Mouse (Mus musculus) hindbrain, postnatal 0 days (tissue): ENCODE results near the gene Sap18b. TPM values are rescaled to one million over a fixed set of nuclear protein-coding genes. Genes with fewer than 3 reads are reported as not detected.

ENCODE experiments used
- ATAC-seq: fragments of 200-750 bp; cut with Nextera tagmentation; 2 replicates; pipeline ENCODE4 v1.8.0; 2017; ENCODE audit warnings: mild to moderate bottlenecking, moderate TSS enrichment, moderate library complexity
- DNase-seq: peaks from one replicate; pipeline ENCODE4 v3.0.0-alpha.2; 2015; ENCODE audit warnings: low spot score
- H3K27ac ChIP-seq: fragments of 300-500 bp; sonication (generic); 2 replicates; pipeline ENCODE4 v1.5.1; 2014; ENCODE audit warnings: mild to moderate bottlenecking
- H3K27me3 ChIP-seq: fragments of 300-500 bp; sonication (generic); 2 replicates; pipeline ENCODE4 v1.6.1; 2014; ENCODE audit warnings: low read length, mixed read lengths; ENCODE audit not compliant: insufficient read depth
- H3K36me3 ChIP-seq: fragments of 300-500 bp; sonication (generic); 2 replicates; pipeline ENCODE4 v1.6.1; 2014; ENCODE audit warnings: low read length, mixed read lengths; ENCODE audit not compliant: insufficient read depth
- H3K4me1 ChIP-seq: fragments of 300-500 bp; sonication (generic); 2 replicates; pipeline ENCODE4 v1.6.1; 2014; ENCODE audit warnings: antibody characterized with exemption, low read length, mixed read lengths; ENCODE audit not compliant: insufficient read depth
- H3K4me2 ChIP-seq: fragments of 300-500 bp; sonication (generic); 2 replicates; pipeline ENCODE4 v1.6.1; 2014; ENCODE audit warnings: low read depth, mild to moderate bottlenecking, low read length, moderate library complexity, mixed read lengths
- H3K4me3 ChIP-seq: fragments of 300-500 bp; sonication (generic); 2 replicates; pipeline ENCODE4 v1.5.1; 2014; ENCODE audit warnings: low read length
- H3K9ac ChIP-seq: fragments of 300-500 bp; sonication (generic); replicated peaks from 2 replicates; pipeline ENCODE4 v1.6.1; 2014; ENCODE audit warnings: mild to moderate bottlenecking, low read length, moderate library complexity, mixed read lengths
- H3K9me3 ChIP-seq: fragments of 300-500 bp; sonication (generic); 2 replicates; pipeline ENCODE4 v1.6.1; 2016; ENCODE audit warnings: low read length, mixed read lengths
- CTCF ChIP-seq: IDR thresholded peaks from 2 replicates; pipeline ENCODE4 v1.5.1; 2016; ENCODE audit warnings: antibody characterized with exemption, control low read depth, low read depth
- WGBS: fragments of 180-500 bp; shearing (Covaris S2); extraction: QIAGEN DNeasy Blood & Tissue Kit; methylation state at CpG from one replicate; pipeline ENCODE4 v1.1.7; 2014; 5-methylcytosine and 5-hydroxymethylcytosine counted together
- polyA plus RNA-seq: library from polyadenylated mRNA; unstranded; fragments of >200 nt; fragmentation: Nextera tagmentation; extraction: Ambion mirVana; gene quantifications from 2 replicates; pipeline ENCODE4 v1.2.1, GENCODE M21; 2015
- total RNA-seq: library from RNA; depleted of rRNA; stranded (reverse); fragments of >200 nt; gene quantifications from 2 replicates; pipeline ENCODE4 v1.2.3, GENCODE M21; 2014

Sap18b gene
- total and polyA plus RNA-seq, 2 experiments from 2014 or later: 31.2 to 325 TPM

DNA sequence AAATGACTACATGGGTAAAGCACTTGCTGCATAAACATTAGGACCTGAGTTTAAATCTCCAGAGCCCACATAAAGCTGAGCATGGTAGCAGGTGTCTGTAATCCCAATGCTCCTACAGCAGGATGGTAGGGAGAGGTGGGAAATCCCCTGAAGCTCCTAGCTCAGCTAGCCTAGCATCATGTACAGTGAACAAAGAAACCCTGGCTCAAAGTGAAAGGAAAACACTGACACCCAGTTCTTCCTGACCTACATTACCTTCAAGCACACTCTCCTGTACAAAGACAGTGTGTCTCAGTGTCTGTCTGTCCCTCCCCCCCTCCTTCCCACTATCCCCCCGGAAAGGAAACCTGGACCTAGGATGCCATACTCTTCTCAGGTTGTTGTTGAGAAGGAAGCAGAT lies 25.3 kb upstream of the Sap18b start:
- no peaks in the 10 kb centered on the region for H3K27me3 ChIP-seq
- 72% methylated on average over 1 of the region's 1 CpGs for WGBS
- H3K4me2 ChIP-seq: no peak overlapping the region
- DNase-seq (no peak), ATAC-seq (no peak)
- no peak for TF ChIP-seq CTCF
- H3K27ac ChIP-seq: no peak overlapping the region
- H3K36me3 ChIP-seq: no peaks in the 10 kb centered on the region
- no peak overlapping the region for H3K9ac ChIP-seq
- H3K9me3 ChIP-seq: no peaks in the 10 kb centered on the region
- no peak overlapping the region for H3K4me3 ChIP-seq
- H3K4me1 ChIP-seq: 0 out of 2 replicates have a peak, but pooled peaks cover 3% of the 10 kb centered on the region

DNA sequence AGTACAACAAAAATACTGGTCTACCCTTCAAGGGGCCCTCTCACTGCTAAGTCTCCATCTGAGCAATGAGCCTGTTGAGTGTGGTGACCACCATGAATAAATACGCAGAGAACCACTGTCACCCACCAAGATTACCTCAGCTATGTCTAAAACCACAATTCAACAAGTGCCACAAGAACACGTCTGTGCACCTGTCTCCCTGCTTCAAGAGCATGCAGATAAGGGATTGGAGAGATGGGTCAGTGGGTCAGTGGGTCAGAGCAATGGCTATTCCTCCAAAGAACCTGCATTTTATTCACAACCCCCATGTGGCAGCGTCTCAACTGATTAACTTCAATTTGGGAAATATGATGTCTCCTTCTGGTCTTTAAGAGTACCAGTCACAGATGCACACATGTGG lies 24.8 kb upstream of the Sap18b start:
- DNase-seq (no peak), ATAC-seq (no peak)
- H3K9me3 ChIP-seq: no peaks in the 10 kb centered on the region
- peaks cover 6% of the 10 kb centered on the region; the same call in 1 of the 2 replicates for H3K4me1 ChIP-seq
- no peaks in the 10 kb centered on the region for H3K27me3 ChIP-seq
- H3K4me2 ChIP-seq: no peak overlapping the region
- no peaks in the 10 kb centered on the region for H3K36me3 ChIP-seq
- no peak overlapping the region for H3K4me3 ChIP-seq
- H3K27ac ChIP-seq: no peak overlapping the region
- 94% methylated on average over 3 of the region's 3 CpGs for whole genome bisulfite sequencing
- no peak for TF ChIP-seq CTCF
- no peak overlapping the region for H3K9ac ChIP-seq

DNA sequence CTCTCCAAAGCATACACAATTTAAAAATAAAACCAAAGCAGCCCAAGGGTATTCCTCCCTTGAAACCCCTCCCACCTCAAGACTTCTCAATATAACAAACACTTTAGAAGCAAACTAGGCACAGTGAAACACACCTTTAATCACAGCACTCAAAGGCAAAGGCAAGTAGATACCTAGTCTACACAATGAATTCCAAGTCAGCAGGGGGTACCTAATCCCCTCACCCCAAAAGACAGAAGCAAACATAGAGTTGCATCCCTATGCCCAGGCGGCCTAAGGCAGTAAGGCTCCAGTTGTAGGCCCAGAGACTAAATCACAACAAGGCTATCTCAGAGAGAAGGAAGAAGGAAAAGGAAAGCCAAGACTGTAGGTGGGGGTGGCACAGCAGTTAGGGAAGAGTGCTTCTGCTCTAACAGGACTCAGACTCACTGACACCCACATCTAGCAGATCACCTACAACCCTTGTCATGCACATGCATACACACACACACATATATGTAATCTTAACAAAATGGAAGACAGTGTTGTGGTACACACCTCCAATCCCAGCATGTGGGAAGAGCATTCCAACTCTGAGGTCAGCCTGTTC lies 23.6 kb upstream of the Sap18b start:
- 87% methylated on average over 1 of the region's 1 CpGs for WGBS
- Histone ChIP-seq H3K27me3 (no peaks in the 10 kb centered on the region), H3K4me3 (no peak overlapping the region), H3K27ac (no peak overlapping the region), H3K9ac (no peak overlapping the region), H3K4me1 (peaks cover 13% of the 10 kb centered on the region), H3K9me3 (no peaks in the 10 kb centered on the region), H3K4me2 (no peak overlapping the region), H3K36me3 (no peaks in the 10 kb centered on the region)
- no peak for ATAC-seq
- no peak for DNase-seq
- no peak for TF ChIP-seq CTCF

DNA sequence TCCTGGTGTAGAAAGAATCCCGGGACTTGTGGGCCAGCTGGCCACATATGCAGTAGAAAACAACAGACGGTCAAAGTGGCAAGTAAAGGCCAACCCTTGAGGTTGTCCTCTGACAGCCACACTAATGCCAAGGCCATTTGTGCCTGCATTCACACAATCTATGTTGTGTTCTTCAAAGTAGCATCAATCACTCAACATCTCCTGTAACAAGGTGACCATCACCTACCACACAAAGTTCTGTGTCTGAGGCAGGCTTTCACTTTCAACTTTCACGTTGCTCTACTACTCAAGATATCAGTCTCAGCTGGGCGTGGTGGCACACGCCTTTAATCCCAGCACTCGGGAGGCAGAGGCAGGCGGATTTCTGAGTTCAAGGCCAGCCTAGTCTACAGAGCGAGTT lies 22.9 kb upstream of the Sap18b start:
- Histone ChIP-seq H3K9ac (no peak overlapping the region), H3K36me3 (no peaks in the 10 kb centered on the region), H3K27me3 (no peaks in the 10 kb centered on the region), H3K4me2 (no peak overlapping the region), H3K4me1 (peaks cover 13% of the 10 kb centered on the region), H3K9me3 (no peaks in the 10 kb centered on the region), H3K27ac (no peak overlapping the region), H3K4me3 (no peak overlapping the region)
- ATAC-seq (no peak), DNase-seq (no peak)
- TF ChIP-seq CTCF: no peak
- 87% methylated on average over 8 of the region's 8 CpGs for WGBS

DNA sequence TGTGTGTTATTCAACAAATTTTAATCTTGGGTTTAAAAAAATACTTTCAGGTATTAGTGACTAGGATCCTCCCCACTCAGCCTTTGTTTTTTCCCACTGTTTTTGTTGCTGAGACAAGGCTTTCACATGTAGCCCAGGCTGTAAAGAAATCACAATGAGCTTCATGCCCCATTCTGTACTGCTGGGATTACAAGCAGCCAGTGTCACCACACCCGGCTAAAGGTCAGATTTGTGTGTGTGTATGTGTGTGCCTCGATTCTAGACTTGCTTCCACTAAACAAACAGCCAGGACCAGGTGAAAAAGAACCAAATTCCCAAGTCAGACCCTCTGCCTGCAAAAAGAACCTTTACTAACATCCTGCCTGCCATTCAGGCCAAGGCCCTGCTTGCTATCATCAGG lies 19.7 kb upstream of the Sap18b start:
- DNase-seq (no peak), ATAC-seq (no peak)
- peak overlapping the region; percentile 92 for H3K4me2 ChIP-seq
- no peaks in the 10 kb centered on the region for H3K36me3 ChIP-seq
- no peaks in the 10 kb centered on the region for H3K27me3 ChIP-seq
- no peaks in the 10 kb centered on the region for H3K9me3 ChIP-seq
- H3K4me1 ChIP-seq: peaks cover 10% of the 10 kb centered on the region
- no peak overlapping the region for H3K27ac ChIP-seq
- 62% methylated on average over 2 of the region's 2 CpGs for WGBS
- H3K9ac ChIP-seq: peak overlapping the region; percentile 97; the same call in 1 of the 2 replicates
- TF ChIP-seq CTCF: no peak
- peak overlapping the region; percentile 98 for H3K4me3 ChIP-seq

DNA sequence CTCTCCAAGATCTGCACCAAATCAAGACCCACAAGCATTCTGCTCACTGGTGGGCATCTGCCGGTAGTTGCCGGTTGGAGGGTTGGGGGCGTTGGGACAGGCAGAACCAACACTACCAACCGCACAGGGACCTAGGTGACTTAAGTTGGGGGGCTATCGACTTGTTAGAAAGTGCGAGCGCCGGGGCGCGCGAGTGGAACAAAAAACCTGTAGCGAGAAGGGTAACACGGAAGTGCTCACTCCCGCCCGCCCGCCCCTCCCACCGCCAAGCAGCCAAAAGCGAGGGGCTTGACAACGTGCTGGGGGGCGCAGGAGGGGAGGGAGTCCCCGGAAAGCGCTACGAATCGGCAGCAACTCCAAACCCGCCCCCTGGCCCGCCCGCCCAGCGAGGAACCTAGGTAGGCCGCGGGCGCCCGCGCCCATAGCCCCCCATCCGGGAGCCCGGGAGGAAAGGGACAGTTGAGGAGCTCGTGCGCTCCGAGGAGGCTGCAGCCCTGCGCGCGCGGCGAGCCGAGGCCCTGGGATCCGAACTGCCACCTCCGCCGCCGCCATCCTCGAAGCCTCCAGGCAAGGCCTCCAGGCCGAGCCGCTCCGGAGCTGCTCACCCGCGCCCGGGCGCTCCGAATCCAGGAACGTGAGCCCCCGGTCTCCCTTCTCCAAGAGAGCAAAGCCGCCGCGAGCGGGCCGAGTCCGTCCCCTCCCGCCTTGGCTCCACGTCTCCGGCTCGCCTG lies 18.5 kb upstream of the Sap18b start:
- ATAC-seq (no peak), DNase-seq (peak; percentile 43)
- H3K4me1 ChIP-seq: peaks cover 10% of the 10 kb centered on the region
- TF ChIP-seq CTCF: no peak
- no peaks in the 10 kb centered on the region for H3K27me3 ChIP-seq
- peak overlapping the region; percentile 98 for H3K4me3 ChIP-seq
- peak overlapping the region; percentile 97 for H3K9ac ChIP-seq
- no peaks in the 10 kb centered on the region for H3K9me3 ChIP-seq
- no peaks in the 10 kb centered on the region for H3K36me3 ChIP-seq
- H3K4me2 ChIP-seq: peak overlapping the region; percentile 92
- peak overlapping the region; percentile 96 for H3K27ac ChIP-seq
- under 1% methylated on average over 62 of the region's 69 CpGs for WGBS

DNA sequence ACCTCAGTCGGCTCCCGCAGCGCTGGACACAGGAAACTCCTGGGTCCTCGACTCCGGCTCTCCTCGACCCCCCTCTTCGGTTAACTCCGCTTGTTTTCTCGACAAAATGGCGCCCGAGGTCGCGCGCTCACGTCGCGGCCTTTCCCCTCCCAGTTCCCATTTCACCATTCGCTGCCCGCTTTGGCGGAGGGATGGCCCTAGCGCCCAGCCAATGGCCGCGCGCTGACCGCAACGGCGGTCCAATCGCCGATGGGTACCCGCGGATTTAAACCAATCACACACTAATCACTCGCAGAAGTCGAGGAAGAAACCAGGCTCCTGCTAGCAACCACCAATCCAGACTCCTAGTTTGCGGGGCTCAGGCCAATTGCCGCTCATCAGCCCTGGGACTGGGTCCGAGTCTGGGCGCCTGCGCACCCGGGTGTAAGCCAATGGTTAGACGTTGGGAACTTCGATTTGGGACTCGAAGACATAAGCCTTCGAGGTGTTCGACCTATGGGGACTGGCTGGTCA lies 17.8 kb upstream of the Sap18b start, which contains the start of gene Cnot1:
Gene Cnot1, minus strand, starts transcription at position 134 of the 513 bp plus-strand sequence.
- ATAC-seq: peak; percentile 98
- Histone ChIP-seq H3K36me3 (no peaks in the 10 kb centered on the region), H3K27ac (peak within 1 kb of the TSS; percentile 96), H3K4me1 (peaks cover 10% of the 10 kb centered on the region), H3K4me2 (peak within 1 kb of the TSS; percentile 92), H3K9me3 (no peaks in the 10 kb centered on the region), H3K27me3 (no peaks in the 10 kb centered on the region), H3K4me3 (peak within 1 kb of the TSS; percentile 98), H3K9ac (peak within 1 kb of the TSS; percentile 97)
- TF ChIP-seq CTCF: no peak
- DNase-seq: peak; percentile 98
- under 1% methylated on average over 44 of the region's 44 CpGs for WGBS
